Mouse (Mus musculus): ENCODE results near the gene Myod1. TPM values are rescaled to one million over a fixed set of nuclear protein-coding genes. Genes with fewer than 3 reads are reported as not detected.

Myod1 gene
- polyA plus RNA-seq, 1 experiment from 2014 or later, result 35.8 TPM

- Histone ChIP-seq H3K9ac (no peak overlapping the region), H3K4me1 (peaks cover 23% of the 10 kb centered on the region), H3K36me3 (no peaks in the 10 kb centered on the region), H3K4me3 (no peak overlapping the region), H3K9me3 (no peaks in the 10 kb centered on the region), H3K27ac (no peak overlapping the region), H3K27me3 (peaks cover 66% of the 10 kb centered on the region), H3K4me2 (no peak overlapping the region)
- no peak for ATAC-seq (ENCODE audit: insufficient number of reproducible peaks, low FRiP score, low TSS enrichment, low read depth)
- WGBS, result 33% methylated on average over 12 of the region's 12 CpGs
These were observed 17.6 kb downstream of the Myod1 start for GRCm38 (mm10) chr7:46393718-46394511.

GRCm38 (mm10) chr7:46394933-46395332 lies 18.7 kb downstream of the Myod1 start:
- Histone ChIP-seq H3K4me1 (peaks cover 23% of the 10 kb centered on the region), H3K36me3 (no peaks in the 10 kb centered on the region), H3K27ac (no peak overlapping the region), H3K27me3 (peaks cover 76% of the 10 kb centered on the region), H3K4me3 (no peak overlapping the region), H3K4me2 (no peak overlapping the region), H3K9me3 (no peaks in the 10 kb centered on the region), H3K9ac (no peak overlapping the region)
- WGBS, result 56% methylated on average over 4 of the region's 4 CpGs
- no peak for ATAC-seq (ENCODE audit: insufficient number of reproducible peaks, low FRiP score, low TSS enrichment, low read depth)

- H3K27ac ChIP-seq, result no peak overlapping the region
- H3K27me3 ChIP-seq, result peaks cover 82% of the 10 kb centered on the region
- peaks cover 23% of the 10 kb centered on the region for H3K4me1 ChIP-seq
- no peak overlapping the region for H3K9ac ChIP-seq
- no peaks in the 10 kb centered on the region for H3K9me3 ChIP-seq
- H3K4me2 ChIP-seq, result peak overlapping the region; percentile 92
- no peak for ATAC-seq (ENCODE audit: insufficient number of reproducible peaks, low FRiP score, low TSS enrichment, low read depth)
- H3K4me3 ChIP-seq, result peak overlapping the region; percentile 49; the same call in 1 of the 2 replicates
- no peaks in the 10 kb centered on the region for H3K36me3 ChIP-seq
- 29% methylated on average over 6 of the region's 6 CpGs for WGBS
These were observed 19.3 kb downstream of the Myod1 start for GRCm38 (mm10) chr7:46395571-46395970.

GRCm38 (mm10) chr7:46396231-46396927 lies 20.1 kb downstream of the Myod1 start, which contains the start of gene Kcnc1:
TSS of gene Kcnc1 (plus strand) at chr7:46396497.
- peak; percentile 74 for ATAC-seq (ENCODE audit: insufficient number of reproducible peaks, low FRiP score, low TSS enrichment, low read depth)
- no peak within 1 kb of the TSS for H3K9ac ChIP-seq
- no peak within 1 kb of the TSS for H3K27ac ChIP-seq
- H3K9me3 ChIP-seq, result no peaks in the 10 kb centered on the region
- H3K27me3 ChIP-seq, result peaks cover 83% of the 10 kb centered on the region
- peak within 1 kb of the TSS; percentile 92 for H3K4me2 ChIP-seq
- WGBS, result 1% methylated on average over 51 of the region's 93 CpGs
- peaks cover 23% of the 10 kb centered on the region for H3K4me1 ChIP-seq
- peak within 1 kb of the TSS; percentile 49 for H3K4me3 ChIP-seq
- H3K36me3 ChIP-seq, result no peaks in the 10 kb centered on the region

DNA sequence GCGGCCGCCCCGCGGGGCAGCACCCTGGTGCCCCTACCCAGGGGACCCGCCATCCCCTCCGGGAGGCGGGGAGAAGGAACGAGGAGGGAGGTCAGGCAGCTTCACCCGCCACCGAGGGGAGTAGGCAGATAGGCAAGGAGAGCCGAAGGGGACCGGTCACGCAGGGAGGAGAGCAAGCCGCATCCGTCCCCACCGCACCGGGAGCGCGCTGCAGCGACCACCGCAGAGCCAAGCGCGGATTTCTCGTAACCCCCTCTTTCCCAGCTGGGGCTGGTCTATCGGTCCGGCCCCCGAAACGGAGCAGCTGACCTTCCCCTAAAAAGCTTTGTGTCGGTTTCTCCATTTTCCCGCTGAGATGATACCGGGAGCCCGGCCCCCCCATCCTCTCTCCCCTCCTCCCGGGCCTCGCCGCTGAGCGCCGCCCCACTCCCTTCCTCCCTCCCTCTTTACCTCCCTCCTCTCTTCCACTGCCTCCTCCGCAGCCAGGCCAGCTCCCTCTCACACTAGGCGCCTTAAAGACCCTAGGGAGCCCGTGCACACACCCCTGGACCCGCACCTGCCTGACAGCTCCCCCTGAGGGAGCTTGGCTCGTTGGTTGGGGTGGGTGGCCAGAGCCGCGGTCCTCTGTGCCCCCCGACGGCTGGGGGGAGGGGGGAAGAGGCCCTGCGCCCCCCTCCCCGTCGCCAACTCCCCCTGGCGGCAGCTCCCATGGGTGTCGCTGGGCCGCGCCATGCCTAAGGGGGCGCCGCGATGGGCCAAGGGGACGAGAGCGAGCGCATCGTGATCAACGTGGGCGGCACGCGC lies 20.9 kb downstream of the Myod1 start:
- Histone ChIP-seq H3K27ac (no peak overlapping the region), H3K27me3 (peaks cover 79% of the 10 kb centered on the region), H3K36me3 (no peaks in the 10 kb centered on the region), H3K9ac (no peak overlapping the region), H3K4me2 (peak overlapping the region; percentile 92), H3K4me1 (peaks cover 23% of the 10 kb centered on the region), H3K9me3 (no peaks in the 10 kb centered on the region), H3K4me3 (peak overlapping the region; percentile 49)
- WGBS, result 1% methylated on average over 63 of the region's 64 CpGs
- no peak for ATAC-seq (ENCODE audit: insufficient number of reproducible peaks, low FRiP score, low TSS enrichment, low read depth)

DNA sequence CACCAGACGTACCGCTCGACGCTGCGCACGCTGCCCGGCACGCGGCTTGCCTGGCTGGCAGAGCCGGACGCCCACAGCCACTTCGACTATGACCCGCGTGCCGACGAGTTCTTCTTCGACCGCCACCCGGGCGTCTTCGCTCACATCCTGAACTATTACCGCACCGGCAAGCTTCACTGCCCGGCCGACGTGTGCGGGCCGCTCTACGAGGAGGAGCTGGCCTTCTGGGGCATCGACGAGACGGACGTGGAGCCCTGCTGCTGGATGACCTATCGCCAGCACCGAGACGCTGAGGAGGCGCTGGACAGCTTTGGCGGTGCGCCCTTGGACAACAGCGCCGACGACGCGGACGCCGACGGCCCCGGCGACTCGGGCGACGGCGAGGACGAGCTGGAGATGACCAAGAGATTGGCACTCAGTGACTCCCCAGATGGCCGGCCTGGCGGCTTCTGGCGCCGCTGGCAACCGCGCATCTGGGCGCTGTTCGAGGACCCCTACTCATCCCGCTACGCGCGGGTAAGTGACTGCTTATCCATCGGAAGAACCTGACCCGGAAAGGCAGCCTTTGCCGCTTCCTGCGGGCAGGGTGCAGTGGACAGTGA lies 21.6 kb downstream of the Myod1 start:
- Histone ChIP-seq H3K4me3 (peak overlapping the region; percentile 49; the same call in 1 of the 2 replicates), H3K4me2 (peak overlapping the region; percentile 92), H3K36me3 (no peaks in the 10 kb centered on the region), H3K27ac (no peak overlapping the region), H3K27me3 (peaks cover 79% of the 10 kb centered on the region), H3K9ac (no peak overlapping the region), H3K4me1 (peaks cover 23% of the 10 kb centered on the region), H3K9me3 (no peaks in the 10 kb centered on the region)
- no peak for ATAC-seq (ENCODE audit: insufficient number of reproducible peaks, low FRiP score, low TSS enrichment, low read depth)
- WGBS, result 12% methylated on average over 69 of the region's 70 CpGs

- ATAC-seq (ENCODE audit: insufficient number of reproducible peaks, low FRiP score, low TSS enrichment, low read depth), result no peak
These were observed 22.3 kb downstream of the Myod1 start for GRCm38 (mm10) chr7:46398612-46399011.

DNA sequence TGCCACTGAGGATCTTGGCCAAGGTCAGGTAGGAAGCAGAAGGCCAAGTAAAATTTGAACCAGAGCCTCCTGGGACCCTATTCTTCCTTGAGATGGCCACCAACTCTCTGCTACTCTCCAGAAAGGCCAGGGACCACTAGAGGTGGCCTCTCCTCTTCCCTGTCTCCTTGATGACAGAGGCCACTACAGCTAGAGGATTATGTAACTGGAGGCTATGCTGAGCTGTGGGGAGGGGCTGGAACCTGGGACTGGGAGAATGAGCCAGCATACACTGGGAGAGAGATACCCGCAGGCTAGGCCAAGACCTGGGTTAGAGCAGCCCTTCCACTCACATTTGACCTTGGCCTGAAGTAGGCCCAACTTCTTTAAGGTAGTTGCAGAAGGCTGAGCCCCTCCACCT lies 23.4 kb downstream of the Myod1 start:
- no peaks in the 10 kb centered on the region for H3K9me3 ChIP-seq
- H3K27me3 ChIP-seq, result peaks cover 61% of the 10 kb centered on the region
- no peak overlapping the region for H3K27ac ChIP-seq
- no peak overlapping the region for H3K4me3 ChIP-seq
- no peaks in the 10 kb centered on the region for H3K36me3 ChIP-seq
- no peak for ATAC-seq (ENCODE audit: insufficient number of reproducible peaks, low FRiP score, low TSS enrichment, low read depth)
- no peak overlapping the region for H3K9ac ChIP-seq
- 83% methylated on average over 1 of the region's 1 CpGs for WGBS
- no peak overlapping the region for H3K4me2 ChIP-seq
- H3K4me1 ChIP-seq, result peaks cover 23% of the 10 kb centered on the region

More at GRCm38 (mm10) chr7:46398612-46399011, 22.3 kb downstream of the Myod1 start:
- Histone ChIP-seq H3K4me3 (no peak overlapping the region), H3K9ac (no peak overlapping the region), H3K36me3 (no peaks in the 10 kb centered on the region), H3K27me3 (peaks cover 72% of the 10 kb centered on the region), H3K4me2 (no peak overlapping the region), H3K4me1 (peaks cover 23% of the 10 kb centered on the region), H3K27ac (no peak overlapping the region), H3K9me3 (no peaks in the 10 kb centered on the region)
- 56% methylated on average over 4 of the region's 4 CpGs for WGBS

DNA sequence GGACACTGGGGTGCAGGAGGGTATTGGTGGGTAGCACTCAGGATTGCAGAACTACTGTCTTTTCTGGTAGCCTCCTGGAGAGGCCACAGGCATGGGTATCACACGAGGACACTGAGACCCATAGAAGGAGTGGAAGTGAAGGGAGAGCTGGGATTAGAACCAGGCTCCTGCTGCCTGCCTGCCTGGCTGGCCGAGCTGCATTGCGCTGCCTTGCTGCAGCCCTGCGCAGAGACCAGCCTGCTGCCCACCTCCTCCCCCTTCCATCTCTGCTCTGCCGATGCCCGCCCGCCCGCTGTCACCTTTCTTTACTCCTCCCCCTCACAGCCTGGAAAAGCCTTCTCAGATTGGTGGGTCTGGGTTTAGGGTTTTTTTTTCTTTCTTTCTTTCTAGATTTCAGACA lies 24.1 kb downstream of the Myod1 start:
- H3K36me3 ChIP-seq, result no peaks in the 10 kb centered on the region
- WGBS, result 43% methylated on average over 8 of the region's 8 CpGs

DNA sequence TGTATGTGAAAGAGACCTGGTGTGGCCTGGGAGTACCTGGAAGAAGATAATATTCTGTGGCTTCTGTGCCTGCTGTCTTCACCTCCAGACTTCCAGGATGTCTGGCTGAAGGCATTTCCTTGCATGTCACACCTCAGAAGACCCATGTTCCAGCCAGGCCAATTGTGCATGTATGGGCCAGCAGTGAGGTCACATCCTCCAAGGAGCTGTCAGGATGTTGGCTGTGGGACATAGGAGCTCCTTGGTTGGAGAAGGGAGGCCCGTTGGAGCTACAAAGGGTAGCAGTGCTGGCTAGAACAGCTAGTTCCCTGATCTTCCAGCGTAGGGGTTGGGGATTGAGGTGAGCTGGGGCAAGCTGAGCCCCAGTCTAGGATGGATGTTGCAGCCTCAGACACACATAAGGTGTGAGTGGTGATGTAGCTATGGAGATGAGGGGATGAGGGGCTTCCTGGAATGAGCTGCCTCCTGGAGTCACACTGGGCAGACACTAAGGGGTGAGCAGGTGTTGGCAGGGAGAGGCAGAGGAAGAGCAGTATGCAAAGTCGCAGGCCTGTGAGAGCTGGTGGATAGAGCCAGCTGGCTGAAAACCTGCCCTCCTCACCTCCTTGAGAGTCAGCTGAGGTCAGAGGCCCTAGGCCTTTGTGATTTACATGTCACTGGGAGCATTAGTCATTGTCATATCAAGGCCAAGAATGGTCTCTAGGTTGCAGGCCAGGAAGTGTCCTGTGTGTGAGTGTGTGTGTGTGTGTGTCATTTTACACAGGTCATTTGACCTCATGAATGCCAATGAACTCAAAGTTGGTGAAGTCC lies 25.3 kb downstream of the Myod1 start:
- WGBS, result 64% methylated on average over 3 of the region's 3 CpGs
- no peak overlapping the region for H3K27ac ChIP-seq
- no peak overlapping the region for H3K4me2 ChIP-seq
- H3K4me1 ChIP-seq, result peaks cover 13% of the 10 kb centered on the region
- ATAC-seq (ENCODE audit: insufficient number of reproducible peaks, low FRiP score, low TSS enrichment, low read depth), result no peak
- H3K9me3 ChIP-seq, result no peaks in the 10 kb centered on the region
- no peak overlapping the region for H3K4me3 ChIP-seq
- H3K27me3 ChIP-seq, result peaks cover 42% of the 10 kb centered on the region
- H3K9ac ChIP-seq, result no peak overlapping the region
- H3K36me3 ChIP-seq, result no peaks in the 10 kb centered on the region

More for the DNA sequence above, 24.1 kb downstream of the Myod1 start:
- no peak overlapping the region for H3K9ac ChIP-seq
- H3K4me2 ChIP-seq, result no peak overlapping the region
- peaks cover 54% of the 10 kb centered on the region for H3K27me3 ChIP-seq
- no peak overlapping the region for H3K4me3 ChIP-seq
- H3K27ac ChIP-seq, result no peak overlapping the region
- no peaks in the 10 kb centered on the region for H3K9me3 ChIP-seq
- peaks cover 23% of the 10 kb centered on the region for H3K4me1 ChIP-seq
- no peak for ATAC-seq (ENCODE audit: insufficient number of reproducible peaks, low FRiP score, low TSS enrichment, low read depth)

All from limb, embryonic 15.5 days (tissue).